Mouse (Mus musculus): ENCODE measurements around the gene Dennd2d. TPM values are rescaled to one million over a fixed set of nuclear protein-coding genes. Genes with fewer than 3 reads are reported as not detected.

Gene Dennd2d
- polyA plus RNA-seq, 1 experiment: 0.21 TPM

GRCm38 (mm10) chr3:106528032-106528431 lies 45.8 kb downstream of the Dennd2d start:
- Histone ChIP-seq H3K27ac (ENCODE audit: insufficient read depth, low read length) (no peak overlapping the region), H3K4me3 (ENCODE audit: insufficient read depth, low read length) (no peak overlapping the region), H3K4me1 (ENCODE audit: control insufficient read depth, insufficient read depth, low read length) (no peaks in the 10 kb centered on the region)
- TF ChIP-seq CTCF (IDR thresholded peaks at IDR 0.05; ENCODE audit: extremely low read depth, insufficient read depth, low read length): no peak
- TF ChIP-seq POLR2A (IDR thresholded peaks at IDR 0.05; ENCODE audit: extremely low read depth, insufficient read depth, low read length): no peak

GRCm38 (mm10) chr3:106533277-106533676 lies 51.1 kb downstream of the Dennd2d start:
- no peak overlapping the region for H3K27ac ChIP-seq (ENCODE audit: insufficient read depth, low read length)
- H3K4me1 ChIP-seq (ENCODE audit: control insufficient read depth, insufficient read depth, low read length): no peaks in the 10 kb centered on the region
- no peak overlapping the region for H3K4me3 ChIP-seq (ENCODE audit: insufficient read depth, low read length)
- TF ChIP-seq CTCF (IDR thresholded peaks at IDR 0.05; ENCODE audit: extremely low read depth, insufficient read depth, low read length) (no peak), POLR2A (IDR thresholded peaks at IDR 0.05; ENCODE audit: extremely low read depth, insufficient read depth, low read length) (no peak)

- H3K4me3 ChIP-seq (ENCODE audit: insufficient read depth, low read length): no peak overlapping the region
- no peak overlapping the region for H3K27ac ChIP-seq (ENCODE audit: insufficient read depth, low read length)
- TF ChIP-seq CTCF (IDR thresholded peaks at IDR 0.05; ENCODE audit: extremely low read depth, insufficient read depth, low read length) (no peak), POLR2A (IDR thresholded peaks at IDR 0.05; ENCODE audit: extremely low read depth, insufficient read depth, low read length) (no peak)
- H3K4me1 ChIP-seq (ENCODE audit: control insufficient read depth, insufficient read depth, low read length): no peaks in the 10 kb centered on the region
Observed at GRCm38 (mm10) chr3:106544721-106545316, 62.6 kb downstream of the Dennd2d start.

GRCm38 (mm10) chr3:106547171-106547923 lies 65.1 kb downstream of the Dennd2d start, which contains the start of the genes Dram2 and Cept1:
Dram2 (plus strand) TSS chr3:106547798.
Cept1 (minus strand) TSS chr3:106547802.
- Histone ChIP-seq H3K27ac (ENCODE audit: insufficient read depth, low read length) (peak within 1 kb of the TSS; percentile 97), H3K4me1 (ENCODE audit: control insufficient read depth, insufficient read depth, low read length) (no peaks in the 10 kb centered on the region), H3K4me3 (ENCODE audit: insufficient read depth, low read length) (peak within 1 kb of the TSS; percentile 98)
- TF ChIP-seq POLR2A (IDR thresholded peaks at IDR 0.05; ENCODE audit: extremely low read depth, insufficient read depth, low read length): peak; percentile 79
- no peak for TF ChIP-seq CTCF (IDR thresholded peaks at IDR 0.05; ENCODE audit: extremely low read depth, insufficient read depth, low read length)

- no peak for TF ChIP-seq CTCF (IDR thresholded peaks at IDR 0.05; ENCODE audit: extremely low read depth, insufficient read depth, low read length)
- 0 out of 2 replicates have a peak, but pooled peaks have one; percentile 15 for TF ChIP-seq POLR2A (IDR thresholded peaks at IDR 0.05; ENCODE audit: extremely low read depth, insufficient read depth, low read length)
- Histone ChIP-seq H3K4me3 (ENCODE audit: insufficient read depth, low read length) (peak overlapping the region; percentile 98), H3K27ac (ENCODE audit: insufficient read depth, low read length) (peak overlapping the region; percentile 97), H3K4me1 (ENCODE audit: control insufficient read depth, insufficient read depth, low read length) (no peaks in the 10 kb centered on the region)
Observed at GRCm38 (mm10) chr3:106547924-106548539, 65.8 kb downstream of the Dennd2d start.

- Histone ChIP-seq H3K27ac (ENCODE audit: insufficient read depth, low read length) (no peak overlapping the region), H3K4me1 (ENCODE audit: control insufficient read depth, insufficient read depth, low read length) (no peaks in the 10 kb centered on the region), H3K4me3 (ENCODE audit: insufficient read depth, low read length) (no peak overlapping the region)
- TF ChIP-seq POLR2A (IDR thresholded peaks at IDR 0.05; ENCODE audit: extremely low read depth, insufficient read depth, low read length): no peak
- no peak for TF ChIP-seq CTCF (IDR thresholded peaks at IDR 0.05; ENCODE audit: extremely low read depth, insufficient read depth, low read length)
Observed at GRCm38 (mm10) chr3:106548971-106549370, 66.8 kb downstream of the Dennd2d start.

Other genes starting within 250 kb of the Dennd2d start
- gene Chil6, start 76.2 kb upstream of the Dennd2d start, polyA plus RNA-seq (2012; rRNA removed): not detected in 2 replicates
- gene Dram2, start 65.4 kb downstream of the Dennd2d start, polyA plus RNA-seq (2012; rRNA removed): 36.6 and 42.3 TPM in 2 replicates
- gene Cept1, start 65.4 kb downstream of the Dennd2d start, polyA plus RNA-seq (2012; rRNA removed): 33.6 and 39.3 TPM in 2 replicates
- gene Lrif1, start 202.6 kb downstream of the Dennd2d start, polyA plus RNA-seq (2012; rRNA removed): 14.5 and 14.8 TPM in 2 replicates

Measured in cortical plate, adult 2 months (tissue).